Mouse (Mus musculus) cortical plate, adult 2 months (tissue): ENCODE data around the gene Lrrn2.

Source experiments
- CTCF ChIP-seq: fragments of 200-500 bp; IDR thresholded peaks from 2 replicates; pipeline ENCODE4 v1.5.1; 2011; ENCODE audit warnings: mild to moderate bottlenecking, control low read depth, low read length; ENCODE audit not compliant: insufficient read depth; ENCODE audit errors: extremely low read depth
- POLR2A ChIP-seq: fragments of 200-500 bp; IDR thresholded peaks from 2 replicates; pipeline ENCODE4 v1.6.1; 2011; ENCODE audit warnings: mild to moderate bottlenecking, low read length, control low read depth; ENCODE audit not compliant: insufficient read depth; ENCODE audit errors: extremely low read depth

DNA sequence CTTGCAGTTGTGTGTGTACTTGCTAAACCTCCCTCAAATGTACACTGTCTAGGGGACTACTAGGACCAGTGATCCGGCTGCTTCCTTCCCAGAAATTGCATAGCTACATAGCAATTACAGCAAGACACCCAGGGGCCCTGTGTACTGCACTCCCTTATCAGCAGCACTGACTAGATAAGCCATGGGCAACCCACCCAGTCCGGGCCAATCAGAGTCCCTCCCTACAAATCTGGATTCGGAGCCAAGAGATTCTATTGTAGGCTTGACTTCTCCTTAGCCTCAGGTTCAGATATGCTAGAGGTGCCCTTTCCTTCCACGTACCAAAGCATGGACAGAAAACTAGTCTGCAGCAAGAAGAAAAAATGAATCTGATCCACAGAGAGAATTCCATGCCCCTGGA lies 84.6 kb downstream of the Lrrn2 start:
- no peak for TF ChIP-seq CTCF
- no peak for TF ChIP-seq POLR2A
